Mouse (Mus musculus) embryonic facial prominence, embryonic 14.5 days (tissue): ENCODE measurements at regions not wholly inside any gene's neighbourhood (a gene's known extent, or its start where the extent isn't known, plus 50 kb on each side); places are given as distances from the start of the nearest gene placed in this dataset.

Source experiments
- ATAC-seq: fragments of 200-750 bp; cut with Nextera tagmentation; 2 replicates; pipeline ENCODE4 v1.8.0; 2017; ENCODE audit warnings: low read depth, moderate number of reproducible peaks, moderate TSS enrichment
- DNase-seq: peaks from one replicate; pipeline ENCODE4 v3.0.0-alpha.2; 2015; ENCODE audit warnings: low spot score
- H3K27ac ChIP-seq: fragments of 300-500 bp; sonication (generic); replicated peaks from 2 replicates; pipeline ENCODE4 v1.5.1; 2014; ENCODE audit warnings: low read depth, mild to moderate bottlenecking, low read length, moderate library complexity
- H3K27me3 ChIP-seq: fragments of 300-500 bp; sonication (generic); replicated peaks from 2 replicates; pipeline ENCODE4 v1.6.1; 2014; ENCODE audit warnings: low read length; ENCODE audit not compliant: control insufficient read depth, insufficient read depth
- H3K36me3 ChIP-seq: fragments of 300-500 bp; sonication (generic); 2 replicates; pipeline ENCODE4 v1.6.1; 2014; ENCODE audit warnings: low read length, mixed read lengths; ENCODE audit not compliant: control insufficient read depth, insufficient read depth
- H3K4me1 ChIP-seq: fragments of 300-500 bp; sonication (generic); 2 replicates; pipeline ENCODE4 v1.6.1; 2014; ENCODE audit warnings: antibody characterized with exemption, low read length; ENCODE audit not compliant: control insufficient read depth, insufficient read depth
- H3K4me2 ChIP-seq: fragments of 300-500 bp; sonication (generic); 2 replicates; pipeline ENCODE4 v1.6.1; 2014; ENCODE audit warnings: low read depth, mild to moderate bottlenecking, low read length, moderate library complexity, mixed read lengths
- H3K4me3 ChIP-seq: fragments of 300-500 bp; sonication (generic); 2 replicates; pipeline ENCODE4 v1.5.1; 2014; ENCODE audit warnings: low read depth, mild to moderate bottlenecking, low read length
- H3K9ac ChIP-seq: fragments of 300-500 bp; sonication (generic); 2 replicates; pipeline ENCODE4 v1.6.1; 2014; ENCODE audit warnings: low read depth, mild to moderate bottlenecking, low read length, moderate library complexity, mixed read lengths
- H3K9me3 ChIP-seq: fragments of 300-500 bp; sonication (generic); 2 replicates; pipeline ENCODE4 v1.6.1; 2016; ENCODE audit warnings: low read length; ENCODE audit not compliant: control insufficient read depth
- WGBS: fragments of 180-500 bp; shearing (Covaris S2); extraction: QIAGEN DNeasy Blood & Tissue Kit; methylation state at CpG from one replicate; pipeline ENCODE4 v1.1.7; 2014; 5-methylcytosine and 5-hydroxymethylcytosine counted together

- no peak overlapping the region for H3K4me3 ChIP-seq
- H3K9me3 ChIP-seq = no peaks in the 10 kb centered on the region
- WGBS = 85% methylated on average over 1 of the region's 1 CpGs
- no peak for ATAC-seq
- H3K4me1 ChIP-seq = no peaks in the 10 kb centered on the region
- H3K27me3 ChIP-seq = no peaks in the 10 kb centered on the region
- no peak for DNase-seq
- no peaks in the 10 kb centered on the region for H3K36me3 ChIP-seq
- no peak overlapping the region for H3K4me2 ChIP-seq
- H3K9ac ChIP-seq = no peak overlapping the region
- H3K27ac ChIP-seq = no peak overlapping the region
Measured at GRCm38 (mm10) chr17:89466486-89466885, 266.0 kb upstream of the Fshr start.

- Histone ChIP-seq H3K9ac (no peak overlapping the region), H3K4me1 (no peaks in the 10 kb centered on the region), H3K27me3 (no peaks in the 10 kb centered on the region), H3K27ac (no peak overlapping the region), H3K4me2 (no peak overlapping the region), H3K36me3 (no peaks in the 10 kb centered on the region), H3K9me3 (no peaks in the 10 kb centered on the region), H3K4me3 (no peak overlapping the region)
- no peak for ATAC-seq
- WGBS = 71% methylated on average over 5 of the region's 5 CpGs
- no peak for DNase-seq
Measured at GRCm38 (mm10) chr17:89465883-89466282, 265.4 kb upstream of the Fshr start.

- H3K4me2 ChIP-seq = no peak overlapping the region
- DNase-seq = no peak
- ATAC-seq = no peak
- 61% methylated on average over 5 of the region's 5 CpGs for WGBS
- no peak overlapping the region for H3K9ac ChIP-seq
- no peaks in the 10 kb centered on the region for H3K27me3 ChIP-seq
- no peaks in the 10 kb centered on the region for H3K9me3 ChIP-seq
- no peaks in the 10 kb centered on the region for H3K4me1 ChIP-seq
- H3K4me3 ChIP-seq = no peak overlapping the region
- no peaks in the 10 kb centered on the region for H3K36me3 ChIP-seq
- no peak overlapping the region for H3K27ac ChIP-seq
Measured at GRCm38 (mm10) chr17:89460438-89460837, 260.0 kb upstream of the Fshr start.

- Histone ChIP-seq H3K4me2 (no peak overlapping the region), H3K9me3 (no peaks in the 10 kb centered on the region), H3K27ac (no peak overlapping the region), H3K27me3 (no peaks in the 10 kb centered on the region), H3K4me1 (no peaks in the 10 kb centered on the region), H3K4me3 (no peak overlapping the region), H3K36me3 (no peaks in the 10 kb centered on the region), H3K9ac (no peak overlapping the region)
- WGBS = 81% methylated on average over 3 of the region's 3 CpGs
- ATAC-seq = no peak
- peak; percentile 12 for DNase-seq
Measured at GRCm38 (mm10) chr17:89454301-89454700, 253.8 kb upstream of the Fshr start.

GRCm38 (mm10) chr17:89450724-89451123 is 250.2 kb upstream of the Fshr start:
- H3K4me1 ChIP-seq = no peaks in the 10 kb centered on the region
- no peaks in the 10 kb centered on the region for H3K27me3 ChIP-seq
- ATAC-seq (no peak), DNase-seq (peak; percentile 78)
- no peak overlapping the region for H3K4me2 ChIP-seq
- WGBS = 47% methylated on average over 4 of the region's 4 CpGs
- H3K4me3 ChIP-seq = no peak overlapping the region
- no peak overlapping the region for H3K9ac ChIP-seq
- no peaks in the 10 kb centered on the region for H3K36me3 ChIP-seq
- no peaks in the 10 kb centered on the region for H3K9me3 ChIP-seq
- H3K27ac ChIP-seq = no peak overlapping the region

- no peak for ATAC-seq
- H3K4me3 ChIP-seq = no peak overlapping the region
- no peak for DNase-seq
Measured at GRCm38 (mm10) chr17:89449391-89449790, 248.9 kb upstream of the Fshr start.

GRCm38 (mm10) chr17:89434288-89434687 is 233.8 kb upstream of the Fshr start:
- Histone ChIP-seq H3K9me3 (no peaks in the 10 kb centered on the region), H3K36me3 (no peaks in the 10 kb centered on the region), H3K4me3 (no peak overlapping the region), H3K4me2 (no peak overlapping the region), H3K27ac (no peak overlapping the region), H3K27me3 (no peaks in the 10 kb centered on the region), H3K4me1 (no peaks in the 10 kb centered on the region), H3K9ac (no peak overlapping the region)
- DNase-seq (no peak), ATAC-seq (no peak)
- 70% methylated on average over 4 of the region's 4 CpGs for WGBS

More at GRCm38 (mm10) chr17:89449391-89449790, 248.9 kb upstream of the Fshr start:
- no peaks in the 10 kb centered on the region for H3K4me1 ChIP-seq
- no peak overlapping the region for H3K4me2 ChIP-seq
- H3K9me3 ChIP-seq = no peaks in the 10 kb centered on the region
- H3K9ac ChIP-seq = no peak overlapping the region
- no peaks in the 10 kb centered on the region for H3K27me3 ChIP-seq
- no peak overlapping the region for H3K27ac ChIP-seq
- H3K36me3 ChIP-seq = no peaks in the 10 kb centered on the region

- DNase-seq = no peak
- Histone ChIP-seq H3K9me3 (no peaks in the 10 kb centered on the region), H3K27me3 (no peaks in the 10 kb centered on the region), H3K36me3 (no peaks in the 10 kb centered on the region), H3K27ac (no peak overlapping the region), H3K4me3 (no peak overlapping the region), H3K4me1 (no peaks in the 10 kb centered on the region), H3K4me2 (no peak overlapping the region), H3K9ac (no peak overlapping the region)
- WGBS = 81% methylated on average over 1 of the region's 1 CpGs
- no peak for ATAC-seq
Measured at GRCm38 (mm10) chr17:89410026-89410425, 209.6 kb upstream of the Fshr start.

- no peak overlapping the region for H3K27ac ChIP-seq
- no peaks in the 10 kb centered on the region for H3K27me3 ChIP-seq
- H3K4me1 ChIP-seq = no peaks in the 10 kb centered on the region
- ATAC-seq = no peak
- no peaks in the 10 kb centered on the region for H3K36me3 ChIP-seq
- H3K4me3 ChIP-seq = no peak overlapping the region
- no peak for DNase-seq
- no peak overlapping the region for H3K4me2 ChIP-seq
- WGBS = 81% methylated on average over 2 of the region's 2 CpGs
- no peaks in the 10 kb centered on the region for H3K9me3 ChIP-seq
- H3K9ac ChIP-seq = no peak overlapping the region
Measured at GRCm38 (mm10) chr17:89405589-89405988, 205.1 kb upstream of the Fshr start.
